Mouse (Mus musculus) hindbrain, embryonic 12.5 days (tissue): ENCODE results near the gene Hist3h2a. TPM values are rescaled to one million over a fixed set of nuclear protein-coding genes. Genes with fewer than 3 reads are reported as not detected.

Experiments
- ATAC-seq: fragments of 200-750 bp; cut with Nextera tagmentation; 2 replicates; pipeline ENCODE4 v1.8.0; 2017; ENCODE audit warnings: moderate TSS enrichment; ENCODE audit not compliant: low FRiP score
- H3K27ac ChIP-seq: fragments of 300-500 bp; sonication (generic); 2 replicates; pipeline ENCODE4 v1.5.1; 2016; ENCODE audit warnings: mild to moderate bottlenecking
- H3K27me3 ChIP-seq: fragments of 300-500 bp; sonication (generic); 2 replicates; pipeline ENCODE4 v1.6.1; 2016; ENCODE audit warnings: mild to moderate bottlenecking
- H3K36me3 ChIP-seq: fragments of 300-500 bp; sonication (generic); 2 replicates; pipeline ENCODE4 v1.6.1; 2016; ENCODE audit warnings: mild to moderate bottlenecking
- H3K4me1 ChIP-seq: fragments of 300-500 bp; sonication (generic); 2 replicates; pipeline ENCODE4 v1.6.1; 2016
- H3K4me2 ChIP-seq: fragments of 300-500 bp; sonication (generic); replicated peaks from 2 replicates; pipeline ENCODE4 v1.6.1; 2016; ENCODE audit warnings: mild to moderate bottlenecking
- H3K4me3 ChIP-seq: fragments of 300-500 bp; sonication (generic); 2 replicates; pipeline ENCODE4 v1.5.1; 2016; ENCODE audit warnings: mild to moderate bottlenecking
- H3K9ac ChIP-seq: fragments of 300-500 bp; sonication (generic); 2 replicates; pipeline ENCODE4 v1.6.1; 2016; ENCODE audit warnings: mild to moderate bottlenecking, moderate library complexity
- H3K9me3 ChIP-seq: fragments of 300-500 bp; sonication (generic); replicated peaks from 2 replicates; pipeline ENCODE4 v1.6.1; 2016; ENCODE audit warnings: mild to moderate bottlenecking
- whole genome bisulfite sequencing: fragments of 180-500 bp; shearing (Covaris S2); methylation state at CpG from one replicate; pipeline ENCODE4 v1.1.7; 2016; 5-methylcytosine and 5-hydroxymethylcytosine counted together
- polyA plus RNA-seq: library from polyadenylated mRNA; unstranded; fragments of >200 nt; fragmentation: Nextera tagmentation; extraction: Ambion mirVana; gene quantifications from 2 replicates; pipeline ENCODE4 v1.2.1, GENCODE M21; 2016

The Hist3h2a gene
- polyA plus RNA-seq, 1 experiment from 2014 or later = 90.1 TPM

GRCm38 (mm10) chr11:58989166-58989565, 34.7 kb downstream of the Hist3h2a start:
- Histone ChIP-seq H3K4me2 (no peak overlapping the region), H3K4me3 (no peak overlapping the region), H3K27ac (no peak overlapping the region), H3K36me3 (peaks cover 70% of the 10 kb centered on the region), H3K4me1 (peaks cover 1% of the 10 kb centered on the region; the same call in 1 of the 2 replicates), H3K9me3 (no peaks in the 10 kb centered on the region), H3K27me3 (peaks cover 12% of the 10 kb centered on the region), H3K9ac (no peak overlapping the region)
- ATAC-seq = no peak
- WGBS = 95% methylated on average over 4 of the region's 4 CpGs

DNA sequence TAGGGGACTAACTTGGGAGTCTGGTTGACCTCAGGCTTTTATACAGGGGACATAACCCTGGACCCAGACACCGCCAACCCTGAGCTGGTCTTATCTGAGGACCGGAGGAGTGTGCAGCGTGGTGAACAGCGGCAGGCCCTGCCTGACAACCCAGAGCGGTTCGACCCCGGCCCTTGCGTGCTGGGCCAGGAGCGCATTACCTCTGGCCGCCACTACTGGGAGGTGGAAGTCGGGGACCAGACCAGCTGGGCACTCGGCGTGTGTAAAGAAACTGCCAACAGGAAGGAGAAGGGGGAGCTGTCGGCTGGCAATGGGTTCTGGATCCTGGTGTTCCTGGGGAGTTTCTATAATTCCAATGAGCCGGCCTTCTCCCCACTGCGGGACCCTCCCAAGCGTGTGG, 35.7 kb downstream of the Hist3h2a start:
- no peak for ATAC-seq
- Histone ChIP-seq H3K9ac (no peak overlapping the region), H3K4me2 (no peak overlapping the region), H3K9me3 (no peaks in the 10 kb centered on the region), H3K27me3 (peaks cover 22% of the 10 kb centered on the region), H3K4me3 (no peak overlapping the region), H3K27ac (no peak overlapping the region), H3K4me1 (peaks cover 7% of the 10 kb centered on the region; the same call in 1 of the 2 replicates), H3K36me3 (peaks cover 61% of the 10 kb centered on the region)
- WGBS = 89% methylated on average over 17 of the region's 17 CpGs

DNA sequence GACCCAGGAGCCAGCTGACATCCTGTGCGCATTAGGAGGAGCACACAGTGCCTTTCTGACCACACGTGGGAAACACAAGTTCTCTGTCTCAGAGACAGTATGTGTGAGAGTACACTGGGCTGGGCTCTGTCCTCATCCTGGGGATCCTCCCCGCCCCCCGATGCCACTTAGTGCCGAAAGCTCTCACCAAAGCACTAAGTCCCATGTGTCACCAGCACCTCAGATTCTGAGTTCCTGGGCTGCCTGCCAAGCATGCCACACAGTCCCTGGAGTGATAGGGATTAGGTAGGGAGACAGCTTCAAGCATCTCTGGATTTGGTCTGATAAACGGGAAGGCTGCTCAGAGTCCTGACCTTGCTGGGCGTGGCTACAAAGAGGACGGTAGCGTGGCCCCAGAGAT, 36.3 kb downstream of the Hist3h2a start:
- Histone ChIP-seq H3K9me3 (no peaks in the 10 kb centered on the region), H3K9ac (no peak overlapping the region), H3K4me1 (peaks cover 7% of the 10 kb centered on the region; the same call in 1 of the 2 replicates), H3K36me3 (peaks cover 55% of the 10 kb centered on the region), H3K4me2 (no peak overlapping the region), H3K4me3 (no peak overlapping the region), H3K27ac (no peak overlapping the region), H3K27me3 (peaks cover 28% of the 10 kb centered on the region)
- ATAC-seq = no peak
- 87% methylated on average over 9 of the region's 9 CpGs for WGBS

DNA sequence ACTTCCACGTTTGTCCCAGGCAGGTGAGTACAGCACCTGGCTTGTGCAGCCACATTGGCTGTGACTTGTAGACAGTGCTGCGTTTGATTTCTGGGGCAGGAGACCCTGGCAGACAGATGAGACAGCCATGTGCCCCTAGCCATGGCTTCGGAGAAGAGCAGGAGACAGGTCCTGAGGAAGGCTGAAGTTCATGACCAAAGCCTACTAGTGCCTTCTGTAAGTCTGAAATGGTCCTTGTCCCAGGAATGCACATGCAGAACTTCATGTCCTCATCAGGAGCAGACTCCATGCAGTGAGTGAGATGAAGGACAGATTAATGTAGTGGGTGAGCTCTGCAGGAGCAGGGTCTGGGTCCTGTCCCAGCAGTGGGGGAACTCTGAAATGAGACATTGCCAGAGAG, 37.4 kb downstream of the Hist3h2a start:
- ATAC-seq = no peak
- no peak overlapping the region for H3K27ac ChIP-seq
- no peak overlapping the region for H3K9ac ChIP-seq
- H3K36me3 ChIP-seq = peaks cover 43% of the 10 kb centered on the region
- H3K4me2 ChIP-seq = no peak overlapping the region
- H3K4me3 ChIP-seq = no peak overlapping the region
- peaks cover 37% of the 10 kb centered on the region for H3K27me3 ChIP-seq
- peaks cover 7% of the 10 kb centered on the region; the same call in 1 of the 2 replicates for H3K4me1 ChIP-seq
- no peaks in the 10 kb centered on the region for H3K9me3 ChIP-seq
- 84% methylated on average over 3 of the region's 3 CpGs for WGBS

GRCm38 (mm10) chr11:58993091-58993670, 38.7 kb downstream of the Hist3h2a start:
- peaks cover 43% of the 10 kb centered on the region for H3K27me3 ChIP-seq
- H3K9ac ChIP-seq = no peak overlapping the region
- peaks cover 31% of the 10 kb centered on the region for H3K36me3 ChIP-seq
- no peak overlapping the region for H3K4me3 ChIP-seq
- no peak overlapping the region for H3K4me2 ChIP-seq
- peaks cover 7% of the 10 kb centered on the region; the same call in 1 of the 2 replicates for H3K4me1 ChIP-seq
- WGBS = 87% methylated on average over 6 of the region's 6 CpGs
- ATAC-seq = no peak
- no peaks in the 10 kb centered on the region for H3K9me3 ChIP-seq
- H3K27ac ChIP-seq = no peak overlapping the region

DNA sequence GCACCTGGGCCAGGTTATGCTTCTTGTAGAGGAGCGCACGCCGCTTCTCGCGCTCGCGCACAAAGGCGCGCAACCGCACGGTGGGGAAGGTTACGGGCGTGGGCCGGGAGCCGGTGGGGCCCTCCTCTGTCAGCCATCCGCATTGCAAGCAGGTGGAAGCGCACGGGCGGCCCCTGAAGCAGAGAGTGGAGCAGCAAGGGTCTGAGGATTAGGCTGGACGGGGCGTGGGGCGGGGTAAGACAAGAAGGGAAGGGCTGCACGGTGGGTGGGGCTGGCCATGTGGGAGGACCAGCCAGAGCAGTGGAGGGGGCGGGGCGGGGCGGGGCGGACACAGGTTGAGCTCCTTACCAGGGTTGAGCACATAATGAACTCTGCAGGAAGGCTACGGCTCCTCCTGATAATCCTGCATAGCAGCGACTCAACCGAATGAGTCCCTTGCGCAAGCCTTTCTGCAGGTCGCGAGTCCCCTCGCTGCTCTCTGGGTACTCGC, 39.9 kb downstream of the Hist3h2a start:
- peak overlapping the region; percentile 53 for H3K9ac ChIP-seq

GRCm38 (mm10) chr11:58995061-58995806, 40.7 kb downstream of the Hist3h2a start:
- H3K27ac ChIP-seq = no peak overlapping the region
- H3K4me2 ChIP-seq = 0 out of 2 replicates have a peak overlapping the region, but pooled peaks have one; percentile 69
- no peak overlapping the region for H3K4me3 ChIP-seq
- peaks cover 7% of the 10 kb centered on the region; the same call in 1 of the 2 replicates for H3K4me1 ChIP-seq
- H3K36me3 ChIP-seq = peaks cover 11% of the 10 kb centered on the region
- H3K9ac ChIP-seq = no peak overlapping the region
- 77% methylated on average over 9 of the region's 9 CpGs for WGBS
- H3K9me3 ChIP-seq = no peaks in the 10 kb centered on the region
- no peak for ATAC-seq
- H3K27me3 ChIP-seq = peaks cover 43% of the 10 kb centered on the region

More for the DNA sequence above, 39.9 kb downstream of the Hist3h2a start:
- ATAC-seq = peak; percentile 58; the same call in 1 of the 2 replicates
- H3K4me2 ChIP-seq = peak overlapping the region; percentile 69
- peaks cover 19% of the 10 kb centered on the region for H3K36me3 ChIP-seq
- H3K9me3 ChIP-seq = no peaks in the 10 kb centered on the region
- H3K4me1 ChIP-seq = peaks cover 7% of the 10 kb centered on the region; the same call in 1 of the 2 replicates
- H3K4me3 ChIP-seq = peak overlapping the region; percentile 38
- WGBS = under 1% methylated on average over 28 of the region's 35 CpGs
- peaks cover 43% of the 10 kb centered on the region for H3K27me3 ChIP-seq
- no peak overlapping the region for H3K27ac ChIP-seq

DNA sequence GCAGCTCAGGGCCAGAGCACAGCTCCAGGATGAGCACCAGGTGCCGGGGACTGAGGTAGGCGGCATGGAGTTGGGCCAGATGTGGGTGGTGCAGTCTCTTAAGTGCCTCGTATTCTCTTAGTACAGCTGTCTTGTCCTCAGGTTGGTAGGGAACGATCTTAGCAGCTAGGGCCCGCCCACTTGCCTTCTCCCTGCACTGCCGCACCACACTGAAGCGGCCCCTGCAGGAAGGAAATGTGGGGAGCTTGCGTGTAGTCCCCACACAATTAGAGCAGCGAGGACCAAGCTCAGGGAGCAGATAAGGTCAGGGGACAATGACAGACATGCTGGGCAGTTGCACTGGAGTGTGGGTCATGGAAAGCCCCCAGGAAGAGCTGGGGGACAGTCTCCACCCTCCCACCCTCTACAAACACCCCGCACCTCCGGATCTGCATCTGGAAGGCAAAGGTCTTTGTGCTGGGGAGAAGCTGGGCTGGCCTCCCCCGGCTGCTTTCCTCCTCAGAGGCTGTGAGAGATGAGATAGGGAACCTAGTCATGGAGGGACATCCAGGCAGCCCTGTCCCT, 41.4 kb downstream of the Hist3h2a start:
- 56% methylated on average over 12 of the region's 12 CpGs for WGBS
- Histone ChIP-seq H3K4me3 (no peak overlapping the region), H3K27me3 (peaks cover 43% of the 10 kb centered on the region), H3K4me1 (peaks cover 7% of the 10 kb centered on the region; the same call in 1 of the 2 replicates), H3K36me3 (0 out of 2 replicates have a peak, but pooled peaks cover 5% of the 10 kb centered on the region), H3K9me3 (no peaks in the 10 kb centered on the region), H3K27ac (no peak overlapping the region), H3K4me2 (no peak overlapping the region), H3K9ac (no peak overlapping the region)
- no peak for ATAC-seq

DNA sequence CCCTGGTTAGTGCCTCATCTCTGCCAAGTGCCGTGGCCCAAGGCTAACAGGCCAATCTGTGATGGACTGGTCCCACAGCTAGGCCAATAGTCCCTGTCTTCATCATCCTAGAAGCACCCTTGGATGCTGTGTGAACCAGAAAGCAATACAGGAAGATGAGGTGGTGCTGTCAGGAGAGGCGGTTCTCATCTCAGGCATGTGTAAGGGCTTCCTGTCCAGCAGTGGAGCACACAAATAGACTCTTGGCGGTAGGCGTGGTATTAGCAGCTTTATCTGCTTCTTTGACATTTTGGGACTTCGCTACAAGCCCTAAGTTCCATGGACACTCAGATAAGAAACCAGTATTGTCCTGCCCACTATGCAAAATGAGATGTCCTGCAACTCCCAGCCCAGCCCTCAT, 43.1 kb downstream of the Hist3h2a start:
- Histone ChIP-seq H3K9ac (no peak overlapping the region), H3K4me3 (no peak overlapping the region), H3K4me1 (peaks cover 7% of the 10 kb centered on the region; the same call in 1 of the 2 replicates), H3K36me3 (no peaks in the 10 kb centered on the region), H3K4me2 (no peak overlapping the region), H3K9me3 (no peaks in the 10 kb centered on the region), H3K27me3 (peaks cover 43% of the 10 kb centered on the region), H3K27ac (no peak overlapping the region)
- no peak for ATAC-seq
- 93% methylated on average over 5 of the region's 5 CpGs for WGBS

DNA sequence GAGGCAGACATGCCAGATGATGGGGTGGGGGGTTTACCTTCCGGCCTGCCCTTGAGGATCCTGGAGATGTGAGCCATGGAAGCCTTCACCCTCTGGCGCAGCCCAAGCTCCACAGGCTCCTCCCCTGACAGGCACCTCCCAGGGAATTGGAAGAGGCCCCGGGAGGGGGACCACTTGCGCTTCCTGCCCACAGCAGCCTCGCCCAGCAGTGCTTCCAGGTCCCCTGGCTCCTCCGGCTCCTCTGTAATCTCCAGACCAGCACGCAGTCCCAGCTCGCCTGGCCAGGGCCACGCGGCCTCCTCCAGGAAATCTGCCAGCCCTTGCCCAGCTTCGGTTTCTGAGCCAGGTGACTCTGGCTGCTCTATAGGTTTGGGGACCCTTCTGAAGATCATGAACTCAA, 44.7 kb downstream of the Hist3h2a start:
- no peak for ATAC-seq
- H3K4me2 ChIP-seq = no peak overlapping the region
- H3K36me3 ChIP-seq = no peaks in the 10 kb centered on the region
- H3K4me1 ChIP-seq = peaks cover 6% of the 10 kb centered on the region; the same call in 1 of the 2 replicates
- H3K9ac ChIP-seq = no peak overlapping the region
- no peak overlapping the region for H3K4me3 ChIP-seq
- peaks cover 30% of the 10 kb centered on the region for H3K27me3 ChIP-seq
- no peak overlapping the region for H3K27ac ChIP-seq
- 66% methylated on average over 11 of the region's 11 CpGs for WGBS
- H3K9me3 ChIP-seq = no peaks in the 10 kb centered on the region

GRCm38 (mm10) chr11:58999830-59000229, 45.3 kb downstream of the Hist3h2a start:
- no peaks in the 10 kb centered on the region for H3K9me3 ChIP-seq
- 80% methylated on average over 6 of the region's 6 CpGs for WGBS
- no peak overlapping the region for H3K9ac ChIP-seq
- H3K4me2 ChIP-seq = no peak overlapping the region
- H3K4me3 ChIP-seq = no peak overlapping the region
- peaks cover 24% of the 10 kb centered on the region for H3K27me3 ChIP-seq
- no peak overlapping the region for H3K27ac ChIP-seq
- no peak for ATAC-seq
- H3K36me3 ChIP-seq = no peaks in the 10 kb centered on the region
- H3K4me1 ChIP-seq = no peaks in the 10 kb centered on the region

GRCm38 (mm10) chr11:59000635-59001034, 46.1 kb downstream of the Hist3h2a start:
- no peak for ATAC-seq
- Histone ChIP-seq H3K36me3 (no peaks in the 10 kb centered on the region), H3K27me3 (peaks cover 16% of the 10 kb centered on the region), H3K4me3 (no peak overlapping the region), H3K27ac (no peak overlapping the region), H3K9ac (no peak overlapping the region), H3K4me2 (no peak overlapping the region), H3K9me3 (no peaks in the 10 kb centered on the region), H3K4me1 (no peaks in the 10 kb centered on the region)
- WGBS = 93% methylated on average over 21 of the region's 21 CpGs
